Mouse (Mus musculus) heart, postnatal 0 days (tissue): ENCODE data around the gene Srarp. TPM values are rescaled to one million over a fixed set of nuclear protein-coding genes. Genes with fewer than 3 reads are reported as not detected.
A peak's percentile ranks its signal among the peaks of the same experiment; 100 is the strongest.

Experiments
- ATAC-seq: fragments of 200-750 bp; cut with Nextera tagmentation; 2 replicates; pipeline ENCODE4 v1.8.0; 2017; ENCODE audit warnings: low read depth, moderate number of reproducible peaks, moderate library complexity; ENCODE audit not compliant: insufficient read depth
- DNase-seq: peaks from one replicate; pipeline ENCODE4 v3.0.0-alpha.2; 2016; ENCODE audit warnings: low spot score
- H3K27ac ChIP-seq: fragments of 300-500 bp; sonication (generic); 2 replicates; pipeline ENCODE4 v1.5.1; 2014; ENCODE audit warnings: low read depth, mild to moderate bottlenecking
- H3K27me3 ChIP-seq: fragments of 300-500 bp; sonication (generic); 2 replicates; pipeline ENCODE4 v1.6.1; 2014; ENCODE audit warnings: low read length, mixed read lengths; ENCODE audit not compliant: control insufficient read depth, insufficient read depth
- H3K36me3 ChIP-seq: fragments of 300-500 bp; sonication (generic); replicated peaks from 2 replicates; pipeline ENCODE4 v1.6.1; 2014; ENCODE audit warnings: low read length, mixed read lengths; ENCODE audit not compliant: control insufficient read depth, insufficient read depth
- H3K4me1 ChIP-seq: fragments of 300-500 bp; sonication (generic); 2 replicates; pipeline ENCODE4 v1.6.1; 2014; ENCODE audit warnings: antibody characterized with exemption; ENCODE audit not compliant: control insufficient read depth, insufficient read depth
- H3K4me2 ChIP-seq: fragments of 300-500 bp; sonication (generic); 2 replicates; pipeline ENCODE4 v1.6.1; 2014; ENCODE audit warnings: low read depth, mild to moderate bottlenecking, low read length, moderate library complexity
- H3K4me3 ChIP-seq: fragments of 300-500 bp; sonication (generic); 2 replicates; pipeline ENCODE4 v1.5.1; 2014; ENCODE audit warnings: low read depth, low read length
- H3K9ac ChIP-seq: fragments of 300-500 bp; sonication (generic); replicated peaks from 2 replicates; pipeline ENCODE4 v1.6.1; 2014; ENCODE audit warnings: low read depth, low read length, mixed read lengths
- H3K9me3 ChIP-seq: fragments of 300-500 bp; sonication (generic); replicated peaks from 2 replicates; pipeline ENCODE4 v1.6.1; 2016; ENCODE audit warnings: low read length; ENCODE audit not compliant: control insufficient read depth
- CTCF ChIP-seq: IDR thresholded peaks from 2 replicates; pipeline ENCODE4 v1.5.1; 2016; ENCODE audit warnings: antibody characterized with exemption, control low read depth, low read depth
- EP300 ChIP-seq: IDR thresholded peaks from 2 replicates; pipeline ENCODE4 v1.6.1; 2016; ENCODE audit warnings: antibody characterized with exemption, low read depth
- WGBS: fragments of 180-500 bp; shearing (Covaris S2); extraction: QIAGEN DNeasy Blood & Tissue Kit; methylation state at CpG from one replicate; pipeline ENCODE4 v1.1.7; 2014; 5-methylcytosine and 5-hydroxymethylcytosine counted together
- polyA plus RNA-seq: library from polyadenylated mRNA; unstranded; fragments of >200 nt; fragmentation: Nextera tagmentation; extraction: Ambion mirVana; gene quantifications from 2 replicates; pipeline ENCODE4 v1.2.1, GENCODE M21; 2015
- total RNA-seq: library from RNA; depleted of rRNA; stranded (reverse); fragments of >200 nt; gene quantifications from 2 replicates; pipeline ENCODE4 v1.2.3, GENCODE M21; 2014; ENCODE audit warnings: low replicate concordance

Srarp gene
- total and polyA plus RNA-seq, 2 experiments from 2014 or later: not detected

- ATAC-seq (no peak), DNase-seq (no peak)
- WGBS: 64% methylated on average over 7 of the region's 7 CpGs
- Histone ChIP-seq H3K27me3 (no peaks in the 10 kb centered on the region), H3K4me1 (peaks cover 23% of the 10 kb centered on the region), H3K27ac (no peak overlapping the region), H3K4me2 (no peak overlapping the region), H3K4me3 (no peak overlapping the region), H3K9ac (no peak overlapping the region), H3K9me3 (no peaks in the 10 kb centered on the region), H3K36me3 (peaks cover 28% of the 10 kb centered on the region)
- TF ChIP-seq EP300 (no peak), CTCF (no peak)
Measured at GRCm38 (mm10) chr4:141446211-141446610, 10.3 kb upstream of the Srarp start.

GRCm38 (mm10) chr4:141445328-141445720 lies 9.4 kb upstream of the Srarp start:
- Histone ChIP-seq H3K4me3 (peak overlapping the region; percentile 99), H3K9ac (peak overlapping the region; percentile 82), H3K36me3 (peaks cover 28% of the 10 kb centered on the region), H3K4me2 (peak overlapping the region; percentile 94), H3K27me3 (no peaks in the 10 kb centered on the region), H3K9me3 (no peaks in the 10 kb centered on the region), H3K27ac (no peak overlapping the region), H3K4me1 (peaks cover 23% of the 10 kb centered on the region)
- 8% methylated on average over 14 of the region's 14 CpGs for WGBS
- TF ChIP-seq EP300 (no peak), CTCF (no peak)
- ATAC-seq (no peak), DNase-seq (no peak)

DNA sequence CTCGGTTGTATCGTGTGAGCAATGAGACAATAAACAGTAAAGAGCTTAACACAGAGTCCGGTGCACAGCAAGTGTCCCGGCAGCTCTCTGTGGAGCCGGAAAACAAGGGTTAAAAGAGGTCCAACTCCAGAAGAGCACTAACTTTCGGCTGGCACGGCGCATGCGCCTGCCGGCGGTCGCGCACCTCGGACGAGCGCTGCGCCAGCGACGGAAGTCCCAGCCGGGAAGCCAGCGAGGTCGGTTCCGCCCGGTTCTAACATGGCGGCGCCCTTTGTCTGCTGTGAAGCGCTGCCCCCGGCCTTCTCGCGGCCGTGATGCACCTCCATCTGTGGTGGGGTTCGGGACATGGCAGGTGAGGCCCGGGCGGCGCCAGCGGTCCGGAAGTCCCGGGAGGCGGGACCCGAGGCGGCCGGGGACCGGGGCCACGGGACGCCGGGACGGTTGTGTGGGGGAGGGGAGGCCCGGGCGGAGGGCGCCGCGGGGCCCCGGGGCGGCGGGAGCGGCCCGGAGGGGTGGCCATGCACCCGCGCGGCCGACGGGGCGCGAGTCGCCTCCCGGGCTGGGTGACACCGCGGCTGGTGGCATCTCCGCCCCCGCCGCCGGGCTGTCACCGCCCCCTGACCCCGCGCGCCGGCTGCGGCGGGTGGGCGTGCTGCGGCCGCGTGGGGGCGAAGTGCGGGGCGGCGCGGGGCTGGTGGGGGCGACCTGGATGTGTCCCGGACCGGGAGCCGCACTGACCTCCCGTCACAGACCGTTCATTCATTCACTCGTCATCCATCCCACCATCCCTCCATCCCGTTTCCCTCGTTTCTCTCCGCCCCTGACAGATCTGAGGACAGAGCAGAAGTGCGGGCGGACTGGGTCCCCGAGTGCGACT lies 8.8 kb upstream of the Srarp start, which contains the start of gene Zbtb17:
Zbtb17 (plus strand) TSS at position 204 of the 877 bp plus-strand sequence.
- peak within 1 kb of the TSS; percentile 99 for H3K4me3 ChIP-seq
- H3K4me1 ChIP-seq: peaks cover 23% of the 10 kb centered on the region
- TF ChIP-seq CTCF: no peak
- TF ChIP-seq EP300: 0 out of 2 replicates have a peak, but pooled peaks have one; percentile 27
- peak within 1 kb of the TSS; percentile 82 for H3K9ac ChIP-seq
- peak within 1 kb of the TSS; percentile 75 for H3K27ac ChIP-seq
- H3K27me3 ChIP-seq: no peaks in the 10 kb centered on the region
- WGBS: under 1% methylated on average over 79 of the region's 102 CpGs
- peak; percentile 93 for ATAC-seq
- DNase-seq: peak; percentile 88
- no peaks in the 10 kb centered on the region for H3K9me3 ChIP-seq
- H3K36me3 ChIP-seq: peaks cover 28% of the 10 kb centered on the region
- H3K4me2 ChIP-seq: peak within 1 kb of the TSS; percentile 94

- 34% methylated on average over 11 of the region's 11 CpGs for WGBS
- TF ChIP-seq CTCF (no peak), EP300 (no peak)
- Histone ChIP-seq H3K9me3 (no peaks in the 10 kb centered on the region), H3K36me3 (peaks cover 19% of the 10 kb centered on the region), H3K4me1 (peaks cover 23% of the 10 kb centered on the region), H3K27me3 (no peaks in the 10 kb centered on the region), H3K27ac (peak overlapping the region; percentile 75; the same call in 1 of the 2 replicates), H3K9ac (peak overlapping the region; percentile 82), H3K4me2 (peak overlapping the region; percentile 94), H3K4me3 (peak overlapping the region; percentile 99)
- DNase-seq (no peak), ATAC-seq (no peak)
Measured at GRCm38 (mm10) chr4:141443641-141444429, 7.9 kb upstream of the Srarp start.

DNA sequence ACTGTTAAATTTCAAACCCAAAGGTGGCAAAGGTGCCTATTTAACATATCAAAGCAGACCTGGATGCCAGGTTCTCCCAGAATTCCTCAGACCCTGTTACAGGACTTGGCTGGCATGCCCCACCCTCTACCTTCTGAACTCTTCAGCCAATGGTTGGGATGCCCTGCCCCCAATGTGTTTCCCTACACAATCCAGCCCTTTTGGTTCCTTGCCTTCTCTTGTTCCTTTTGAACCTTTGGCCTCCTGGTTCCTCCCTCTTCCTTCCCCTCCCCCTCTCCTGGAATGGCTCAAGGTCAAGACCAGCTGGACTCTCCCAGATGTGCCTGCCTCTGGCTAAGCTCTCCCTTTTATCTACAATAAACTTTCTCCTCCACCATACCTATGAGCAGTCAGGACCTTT lies 5.0 kb upstream of the Srarp start:
- TF ChIP-seq CTCF (no peak), EP300 (no peak)

More for the DNA sequence above, 5.0 kb upstream of the Srarp start:
- H3K9ac ChIP-seq: no peak overlapping the region
- H3K36me3 ChIP-seq: no peaks in the 10 kb centered on the region
- no peaks in the 10 kb centered on the region for H3K27me3 ChIP-seq
- H3K9me3 ChIP-seq: no peaks in the 10 kb centered on the region
- H3K4me3 ChIP-seq: no peak overlapping the region
- DNase-seq (no peak), ATAC-seq (no peak)
- H3K27ac ChIP-seq: no peak overlapping the region
- H3K4me2 ChIP-seq: no peak overlapping the region
- peaks cover 18% of the 10 kb centered on the region for H3K4me1 ChIP-seq
